Mouse (Mus musculus) liver, embryonic 13.5 days (tissue): ENCODE results near the gene Rpl28. TPM values are rescaled to one million over a fixed set of nuclear protein-coding genes. Genes with fewer than 3 reads are reported as not detected.

Experiments
- ATAC-seq: fragments of 200-750 bp; cut with Nextera tagmentation; 2 replicates; pipeline ENCODE4 v1.8.0; 2017; ENCODE audit warnings: low read depth, mild to moderate bottlenecking, moderate number of reproducible peaks, moderate library complexity
- DNase-seq: peaks from one replicate; pipeline ENCODE4 v3.0.0; 2022
- H3K27ac ChIP-seq: fragments of 300-500 bp; sonication (generic); 2 replicates; pipeline ENCODE4 v1.5.1; 2015; ENCODE audit warnings: moderate library complexity, mild to moderate bottlenecking, inconsistent platforms
- H3K27me3 ChIP-seq: fragments of 300-500 bp; sonication (generic); 2 replicates; pipeline ENCODE4 v1.6.1; 2015; ENCODE audit warnings: mild to moderate bottlenecking, inconsistent platforms
- H3K36me3 ChIP-seq: fragments of 300-500 bp; sonication (generic); 2 replicates; pipeline ENCODE4 v1.6.1; 2015; ENCODE audit warnings: mild to moderate bottlenecking, inconsistent platforms
- H3K4me1 ChIP-seq: fragments of 300-500 bp; sonication (generic); replicated peaks from 2 replicates; pipeline ENCODE4 v1.6.1; 2015; ENCODE audit warnings: inconsistent platforms
- H3K4me2 ChIP-seq: fragments of 300-500 bp; sonication (generic); 2 replicates; pipeline ENCODE4 v1.6.1; 2015; ENCODE audit warnings: inconsistent platforms, mild to moderate bottlenecking, moderate library complexity
- H3K4me3 ChIP-seq: fragments of 300-500 bp; sonication (generic); replicated peaks from 2 replicates; pipeline ENCODE4 v1.5.1; 2015; ENCODE audit warnings: mild to moderate bottlenecking, inconsistent platforms
- H3K9ac ChIP-seq: fragments of 300-500 bp; sonication (generic); 2 replicates; pipeline ENCODE4 v1.6.1; 2015; ENCODE audit warnings: mild to moderate bottlenecking, inconsistent platforms
- H3K9me3 ChIP-seq: fragments of 300-500 bp; sonication (generic); replicated peaks from 2 replicates; pipeline ENCODE4 v1.6.1; 2016; ENCODE audit warnings: inconsistent platforms
- WGBS: fragments of 180-500 bp; shearing (Covaris S2); methylation state at CpG from one replicate; pipeline ENCODE4 v1.1.7; 2015; ENCODE audit not compliant: insufficient replicate concordance; 5-methylcytosine and 5-hydroxymethylcytosine counted together
- polyA plus RNA-seq: library from polyadenylated mRNA; unstranded; fragments of >200 nt; fragmentation: Nextera tagmentation; extraction: Ambion mirVana; gene quantifications from 2 replicates; pipeline ENCODE4 v1.2.1, GENCODE M21; 2015

The Rpl28 gene
- polyA plus RNA-seq, 1 experiment from 2014 or later, result 279 TPM

GRCm38 (mm10) chr7:4842077-4842476 lies 49.4 kb downstream of the Rpl28 start:
- H3K4me2 ChIP-seq, result no peak overlapping the region
- peaks cover 97% of the 10 kb centered on the region for H3K27me3 ChIP-seq
- H3K9me3 ChIP-seq, result 0 out of 2 replicates have a peak, but pooled peaks cover 4% of the 10 kb centered on the region
- WGBS, result 46% methylated on average over 5 of the region's 5 CpGs
- ATAC-seq (no peak), DNase-seq (no peak)
- H3K4me3 ChIP-seq, result no peak overlapping the region
- peaks cover 8% of the 10 kb centered on the region; the same call in 1 of the 2 replicates for H3K4me1 ChIP-seq
- H3K9ac ChIP-seq, result no peak overlapping the region
- H3K36me3 ChIP-seq, result no peaks in the 10 kb centered on the region
- no peak overlapping the region for H3K27ac ChIP-seq

GRCm38 (mm10) chr7:4842634-4843131 lies 50.0 kb downstream of the Rpl28 start:
- Histone ChIP-seq H3K4me1 (peaks cover 8% of the 10 kb centered on the region; the same call in 1 of the 2 replicates), H3K27ac (no peak overlapping the region), H3K9ac (no peak overlapping the region), H3K9me3 (0 out of 2 replicates have a peak, but pooled peaks cover 5% of the 10 kb centered on the region), H3K4me3 (no peak overlapping the region), H3K36me3 (no peaks in the 10 kb centered on the region), H3K4me2 (no peak overlapping the region), H3K27me3 (peaks cover 97% of the 10 kb centered on the region)
- DNase-seq, result no peak
- 4% methylated on average over 16 of the region's 16 CpGs for WGBS
- peak; percentile 65 for ATAC-seq

DNA sequence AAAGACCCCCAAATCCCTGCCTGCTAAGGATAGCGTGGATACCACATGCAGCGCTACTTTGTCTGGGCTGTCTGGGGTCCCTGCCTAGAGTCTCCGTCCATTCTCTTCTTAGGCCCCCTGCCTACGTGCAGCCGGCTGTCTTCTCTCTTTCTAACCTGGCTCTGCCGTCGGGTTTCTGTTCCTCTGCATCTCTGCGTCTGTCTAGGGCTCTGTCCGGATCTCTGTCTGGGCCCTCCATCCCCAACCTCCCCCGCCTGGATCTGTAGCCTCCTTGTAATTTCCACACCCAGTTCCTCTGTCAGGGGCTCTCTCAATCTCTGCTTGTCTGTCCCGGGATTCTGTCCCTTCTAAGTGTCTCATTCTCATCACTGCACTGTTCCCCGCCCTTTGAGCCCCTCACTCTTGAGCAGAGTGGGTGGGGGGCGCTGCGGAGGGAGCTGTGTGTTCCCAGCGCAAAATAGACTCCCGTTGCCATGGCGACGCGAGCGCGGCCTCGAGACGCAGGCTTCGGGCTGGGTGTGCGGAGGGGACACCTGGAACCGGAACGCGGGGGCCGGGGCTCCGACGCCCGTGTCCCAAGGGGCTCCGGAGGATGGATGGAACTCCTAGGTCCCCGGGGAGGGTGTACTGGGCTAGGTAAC lies 51.0 kb downstream of the Rpl28 start:
- Histone ChIP-seq H3K9me3 (0 out of 2 replicates have a peak, but pooled peaks cover 5% of the 10 kb centered on the region), H3K4me2 (peak overlapping the region; percentile 38; the same call in 1 of the 2 replicates), H3K4me1 (peaks cover 8% of the 10 kb centered on the region; the same call in 1 of the 2 replicates), H3K4me3 (no peak overlapping the region), H3K27me3 (peaks cover 94% of the 10 kb centered on the region), H3K36me3 (no peaks in the 10 kb centered on the region), H3K27ac (no peak overlapping the region), H3K9ac (no peak overlapping the region)
- ATAC-seq (no peak), DNase-seq (no peak)
- WGBS, result 4% methylated on average over 34 of the region's 34 CpGs

DNA sequence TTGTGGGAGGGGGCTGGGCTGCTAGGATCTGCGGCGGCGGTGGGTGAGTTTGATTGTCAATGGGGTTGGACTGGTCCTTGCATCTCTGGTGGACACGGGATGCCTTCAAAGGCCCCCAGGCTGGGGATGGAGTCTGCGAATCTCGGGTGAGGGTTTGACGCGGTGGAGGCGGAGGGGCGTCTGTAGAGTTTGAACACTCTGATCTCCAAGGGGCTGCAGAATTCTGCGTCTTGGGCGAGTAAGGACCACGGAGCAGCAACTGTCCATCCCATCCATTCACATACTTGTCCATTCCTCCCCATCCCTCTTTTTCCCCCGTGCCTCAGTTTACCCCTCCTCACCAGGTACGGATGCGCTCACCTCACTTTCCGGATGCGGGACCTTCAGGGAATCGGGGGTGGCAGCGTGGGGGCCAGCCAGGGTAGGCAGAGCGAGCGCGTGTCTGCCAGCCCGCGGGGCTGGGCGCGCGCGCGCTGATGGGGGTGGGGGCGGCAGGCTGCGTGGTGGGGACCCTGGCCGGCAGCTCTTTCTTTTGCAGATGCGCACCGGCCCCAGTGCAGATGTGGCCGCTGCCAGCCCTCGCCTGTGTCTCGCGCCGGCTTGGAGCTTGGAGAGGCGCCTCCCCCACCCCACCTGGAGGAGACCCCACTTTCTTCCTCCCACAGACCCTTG lies 51.7 kb downstream of the Rpl28 start, which contains the start of gene Shisa7:
TSS of gene Shisa7 (minus strand) at position 452 of the 672 bp plus-strand sequence.
- ATAC-seq (no peak), DNase-seq (no peak)
- WGBS, result 5% methylated on average over 41 of the region's 41 CpGs
- no peak within 1 kb of the TSS for H3K9ac ChIP-seq
- H3K4me3 ChIP-seq, result peak within 1 kb of the TSS; percentile 19
- H3K9me3 ChIP-seq, result 0 out of 2 replicates have a peak, but pooled peaks cover 5% of the 10 kb centered on the region
- H3K4me2 ChIP-seq, result peak within 1 kb of the TSS; percentile 38
- H3K4me1 ChIP-seq, result peaks cover 8% of the 10 kb centered on the region; the same call in 1 of the 2 replicates
- no peak within 1 kb of the TSS for H3K27ac ChIP-seq
- H3K36me3 ChIP-seq, result no peaks in the 10 kb centered on the region
- peaks cover 91% of the 10 kb centered on the region for H3K27me3 ChIP-seq

Other genes with a start within 250 kb of the Rpl28 start
- gene Syt5, start 245.3 kb upstream of the Rpl28 start, polyA plus RNA-seq, result 0.39 and 0.46 TPM in 2 replicates
- gene Ptprh, start 188.8 kb upstream of the Rpl28 start, polyA plus RNA-seq, result not detected in 2 replicates
- 22.6 and 25.1 TPM in 2 replicates for gene Tmem86b, start 161.5 kb upstream of the Rpl28 start, polyA plus RNA-seq
- gene Ppp6r1, start 133.9 kb upstream of the Rpl28 start, polyA plus RNA-seq, result 5.7 and 7.1 TPM in 2 replicates
- gene Hspbp1, start 107.8 kb upstream of the Rpl28 start, polyA plus RNA-seq, result 77.8 and 83.4 TPM in 2 replicates
- 0.08 and 0.10 TPM in 2 replicates for gene Brsk1, start 102.3 kb upstream of the Rpl28 start, polyA plus RNA-seq
- 0.09 and 0.15 TPM in 2 replicates for gene Tmem150b, start 67.6 kb upstream of the Rpl28 start, polyA plus RNA-seq
- gene Kmt5c, start 52.8 kb upstream of the Rpl28 start, polyA plus RNA-seq, result 61.6 and 63.9 TPM in 2 replicates
- gene Cox6b2, start 39.8 kb upstream of the Rpl28 start, polyA plus RNA-seq, result 98.6 and 105 TPM in 2 replicates
- not detected in 2 replicates for gene Fam71e2, start 21.6 kb upstream of the Rpl28 start, polyA plus RNA-seq
- 0.05 TPM in 1 of 2 replicates, not detected in the other for gene Il11, start 10.0 kb upstream of the Rpl28 start, polyA plus RNA-seq
- 0.44 TPM in 1 of 2 replicates, not detected in the other for gene Tmem190, start 9.9 kb upstream of the Rpl28 start, polyA plus RNA-seq
- 13.7 and 14.6 TPM in 2 replicates for gene Tmem238, start 3.2 kb upstream of the Rpl28 start, polyA plus RNA-seq
- 282 and 292 TPM in 2 replicates for gene Ube2s, start 19.7 kb downstream of the Rpl28 start, polyA plus RNA-seq
- gene Shisa7, start 51.8 kb downstream of the Rpl28 start, polyA plus RNA-seq, result not detected in 2 replicates
- 3.1 and 3.8 TPM in 2 replicates for gene Isoc2b, start 77.4 kb downstream of the Rpl28 start, polyA plus RNA-seq
- gene Isoc2a, start 84.3 kb downstream of the Rpl28 start, polyA plus RNA-seq, result 0.45 and 0.52 TPM in 2 replicates
- gene Gm36210, start 113.6 kb downstream of the Rpl28 start, polyA plus RNA-seq, result 0.07 TPM in 1 of 2 replicates, not detected in the other
- 1.4 and 1.6 TPM in 2 replicates for gene Zfp628, start 122.3 kb downstream of the Rpl28 start, polyA plus RNA-seq
- 0.57 and 0.67 TPM in 2 replicates for gene Nat14, start 129.2 kb downstream of the Rpl28 start, polyA plus RNA-seq
- gene Ssc5d, start 132.9 kb downstream of the Rpl28 start, polyA plus RNA-seq, result 0.03 and 0.09 TPM in 2 replicates
- gene Sbk2, start 171.5 kb downstream of the Rpl28 start, polyA plus RNA-seq, result not detected in 2 replicates
- not detected in 2 replicates for gene Sbk3, start 178.3 kb downstream of the Rpl28 start, polyA plus RNA-seq
- gene Zfp579, start 203.3 kb downstream of the Rpl28 start, polyA plus RNA-seq, result 4.0 TPM in 2 replicates
- 9.8 and 10.0 TPM in 2 replicates for gene Zfp524, start 221.5 kb downstream of the Rpl28 start, polyA plus RNA-seq
- 15.8 and 18.7 TPM in 2 replicates for gene Fiz1, start 221.8 kb downstream of the Rpl28 start, polyA plus RNA-seq
- 1.1 and 1.5 TPM in 2 replicates for gene Gm44973, start 222.6 kb downstream of the Rpl28 start, polyA plus RNA-seq
- gene Zfp865, start 227.5 kb downstream of the Rpl28 start, polyA plus RNA-seq, result 1.4 TPM in 2 replicates
- 0.84 and 1.4 TPM in 2 replicates for gene Ccdc106, start 227.7 kb downstream of the Rpl28 start, polyA plus RNA-seq
- 0.09 TPM in 1 of 2 replicates, not detected in the other for gene 4632433K11Rik, start 241.2 kb downstream of the Rpl28 start, polyA plus RNA-seq
- 0.93 and 1.4 TPM in 2 replicates for gene Zfp784, start 245.6 kb downstream of the Rpl28 start, polyA plus RNA-seq